Mouse (Mus musculus) yolk sac, embryonic 10.5 days (tissue): ENCODE measurements around the gene Rtkn2.

ENCODE experiments used
- DNase-seq: peaks from one replicate; pipeline ENCODE4 v3.0.0-alpha.2; 2017; ENCODE audit warnings: low spot score

The Rtkn2 gene

DNA sequence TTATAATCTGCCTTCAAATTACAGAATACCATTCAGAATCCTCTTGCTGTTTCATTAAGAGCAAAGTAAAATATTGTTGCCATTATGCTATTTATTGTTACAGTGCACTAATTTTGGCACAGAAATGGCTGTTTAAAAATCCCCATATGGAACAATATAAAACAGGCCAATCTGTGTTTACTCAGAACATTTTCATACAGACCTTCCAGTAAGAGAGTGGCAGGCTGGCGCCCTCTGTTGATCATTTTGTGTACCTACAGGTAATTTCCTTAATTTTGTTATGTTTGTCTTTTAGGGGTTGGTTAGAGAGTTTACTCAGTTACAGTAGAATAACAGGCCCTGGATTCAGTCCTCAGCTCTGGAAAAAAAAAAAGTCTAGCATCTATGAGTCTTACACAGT, 16.8 kb downstream of the Rtkn2 start:
- no peak for DNase-seq

DNA sequence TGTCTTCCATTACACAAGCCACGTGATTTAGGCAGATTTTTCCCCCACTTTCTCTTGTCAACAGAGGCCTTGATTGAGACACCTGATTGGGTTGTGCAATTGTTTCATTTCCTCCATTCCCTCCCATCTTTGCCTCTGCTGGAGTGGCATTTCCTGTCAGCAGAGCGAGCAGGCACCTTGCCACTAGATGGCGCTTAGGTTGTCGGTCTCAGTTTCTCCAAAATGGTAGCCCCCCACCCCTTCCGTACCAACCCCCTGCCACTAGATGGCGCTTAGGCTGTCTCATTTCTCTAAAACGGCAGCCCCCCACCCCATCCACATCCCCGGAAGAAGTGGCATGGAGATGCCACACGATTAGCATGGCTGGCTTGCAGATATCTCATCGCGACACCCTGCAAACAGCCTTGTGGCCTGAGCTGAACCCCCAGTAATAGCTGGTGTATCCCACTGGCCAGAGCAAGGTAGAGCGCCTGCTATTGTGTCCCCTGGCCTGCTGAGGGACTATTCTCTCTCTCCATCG, 18.8 kb downstream of the Rtkn2 start:
- peak; percentile 46 for DNase-seq

DNA sequence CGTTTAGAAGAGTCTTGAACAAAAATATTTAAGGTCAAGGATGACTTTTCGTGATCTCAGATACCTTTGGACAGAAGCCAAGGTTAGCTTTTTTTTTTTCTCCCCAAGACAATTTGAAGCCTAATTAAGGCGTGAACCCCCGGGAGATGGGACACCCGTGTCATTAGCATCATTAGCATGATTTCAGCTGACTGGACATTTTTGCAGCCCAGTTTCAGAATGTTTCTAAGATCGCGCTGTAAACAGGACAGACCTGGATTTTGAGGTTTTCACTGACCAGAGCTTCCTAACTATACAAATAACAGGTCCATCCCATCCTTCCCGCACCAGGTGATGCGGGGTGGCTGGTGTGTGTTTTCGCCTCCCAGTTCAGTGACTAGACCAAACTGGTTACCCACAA, 19.8 kb downstream of the Rtkn2 start:
- no peak for DNase-seq

DNA sequence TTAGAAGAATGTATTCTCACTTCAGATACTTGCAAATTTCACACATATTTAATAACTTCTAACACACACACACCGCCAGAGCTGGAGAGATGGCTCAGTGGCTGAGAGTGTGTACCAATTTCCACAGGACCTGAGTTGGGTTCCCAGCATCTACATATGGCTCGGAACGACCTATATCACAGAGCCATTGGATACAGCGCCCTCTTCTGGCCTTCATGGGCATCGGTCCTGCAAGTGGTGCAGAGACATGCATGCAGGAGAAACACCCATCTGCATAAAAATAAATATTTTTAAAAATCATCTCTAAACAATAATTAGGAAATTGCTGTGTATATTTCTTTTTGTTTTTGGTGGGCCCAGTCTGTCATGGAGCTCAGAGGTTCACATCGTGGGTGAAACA, 22.1 kb downstream of the Rtkn2 start:
- DNase-seq, result no peak

DNA sequence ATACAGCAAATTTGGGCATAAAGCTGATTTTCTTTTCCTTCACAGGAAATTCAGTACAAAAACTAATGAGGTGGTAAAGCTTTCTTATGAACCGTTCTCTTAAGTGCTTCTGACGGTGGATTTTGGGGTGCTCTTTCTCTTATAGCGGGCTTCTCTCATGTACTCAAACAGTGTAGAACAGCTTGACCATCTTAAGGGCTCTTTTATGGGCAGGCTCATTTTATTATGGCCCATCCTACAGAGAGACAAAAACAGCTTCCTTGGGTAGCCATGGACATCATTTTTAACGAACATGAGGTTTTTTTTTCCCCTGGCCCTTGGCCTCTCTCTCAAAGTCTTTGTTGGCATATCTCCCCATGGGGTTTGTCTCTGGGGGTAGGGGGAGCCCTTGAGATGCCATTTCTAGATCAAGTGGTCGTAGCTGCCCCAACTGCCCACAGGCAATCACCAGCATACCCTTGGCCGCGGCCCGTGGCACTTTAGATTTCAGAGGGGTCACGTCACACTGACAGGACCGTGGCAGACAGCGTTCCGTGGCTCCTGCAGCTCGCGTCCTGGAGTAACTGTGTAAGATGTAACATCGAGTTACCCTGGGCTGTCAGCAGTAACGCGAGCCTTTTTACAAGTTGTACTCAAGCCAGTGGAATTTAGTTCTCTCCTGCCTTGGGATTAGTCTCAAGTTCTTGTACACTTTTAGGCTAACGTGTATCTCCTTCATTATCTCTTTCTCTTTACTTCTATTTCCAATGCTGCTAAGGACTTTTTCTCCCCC, 24.5 kb downstream of the Rtkn2 start:
- no peak for DNase-seq

DNA sequence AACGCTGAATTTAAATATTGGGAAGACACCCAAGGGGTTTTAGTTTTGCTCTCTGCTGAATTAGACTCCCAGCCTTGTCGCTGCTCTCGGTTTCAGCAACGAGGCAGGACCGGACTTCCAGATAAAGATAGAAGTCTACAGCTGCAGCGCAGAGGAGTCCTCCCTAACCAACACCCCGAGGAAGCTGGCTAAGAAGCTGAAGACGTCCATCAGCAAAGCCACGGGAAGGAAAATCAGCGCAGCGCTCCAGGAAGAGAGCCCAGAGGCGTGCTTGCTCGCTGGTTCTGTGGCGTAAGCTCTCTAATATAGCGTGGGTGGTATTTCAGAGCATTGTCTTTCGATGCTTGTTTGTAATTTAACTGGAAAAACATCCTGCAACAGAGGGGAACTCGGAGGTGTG, 26.0 kb downstream of the Rtkn2 start:
- DNase-seq, result no peak

DNA sequence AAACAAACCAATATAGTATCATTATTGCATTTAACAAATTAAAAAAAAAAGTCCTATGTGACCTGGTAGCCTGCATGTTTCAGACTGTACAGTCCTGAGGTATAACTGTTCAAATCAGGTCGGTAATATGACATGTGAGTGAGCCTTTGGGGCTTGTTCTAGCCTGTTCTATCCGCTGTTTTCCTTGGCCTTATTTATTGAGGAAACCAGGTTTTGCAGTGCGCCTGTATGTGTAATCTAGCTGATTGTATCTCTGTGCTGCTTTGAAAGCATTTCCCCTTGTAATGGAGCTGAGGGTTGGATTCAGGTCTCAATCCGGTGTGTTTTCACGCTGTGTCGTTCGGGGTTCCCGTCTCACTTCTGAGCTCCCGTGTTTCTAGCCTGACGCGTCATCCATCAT, 27.1 kb downstream of the Rtkn2 start:
- DNase-seq, result no peak

DNA sequence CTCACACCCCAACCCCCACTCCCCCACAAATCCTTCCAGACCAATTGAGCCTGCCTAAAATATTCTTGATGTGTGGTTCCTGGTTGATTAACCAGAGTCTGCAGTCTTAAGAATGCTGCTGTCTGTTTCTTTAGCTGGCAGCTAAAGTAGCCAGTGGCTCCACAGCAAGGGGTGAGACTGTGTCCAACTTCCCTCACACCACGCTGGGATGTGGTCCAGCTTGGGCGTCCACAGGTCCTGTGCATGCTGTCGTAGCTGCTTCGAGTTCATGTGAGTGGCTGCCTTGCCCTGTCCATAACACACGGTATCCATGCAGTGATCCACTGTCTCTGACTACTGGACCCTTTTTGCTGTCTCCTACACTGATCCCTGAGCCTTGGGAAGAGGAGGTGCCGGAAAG, 27.7 kb downstream of the Rtkn2 start:
- DNase-seq, result no peak

DNA sequence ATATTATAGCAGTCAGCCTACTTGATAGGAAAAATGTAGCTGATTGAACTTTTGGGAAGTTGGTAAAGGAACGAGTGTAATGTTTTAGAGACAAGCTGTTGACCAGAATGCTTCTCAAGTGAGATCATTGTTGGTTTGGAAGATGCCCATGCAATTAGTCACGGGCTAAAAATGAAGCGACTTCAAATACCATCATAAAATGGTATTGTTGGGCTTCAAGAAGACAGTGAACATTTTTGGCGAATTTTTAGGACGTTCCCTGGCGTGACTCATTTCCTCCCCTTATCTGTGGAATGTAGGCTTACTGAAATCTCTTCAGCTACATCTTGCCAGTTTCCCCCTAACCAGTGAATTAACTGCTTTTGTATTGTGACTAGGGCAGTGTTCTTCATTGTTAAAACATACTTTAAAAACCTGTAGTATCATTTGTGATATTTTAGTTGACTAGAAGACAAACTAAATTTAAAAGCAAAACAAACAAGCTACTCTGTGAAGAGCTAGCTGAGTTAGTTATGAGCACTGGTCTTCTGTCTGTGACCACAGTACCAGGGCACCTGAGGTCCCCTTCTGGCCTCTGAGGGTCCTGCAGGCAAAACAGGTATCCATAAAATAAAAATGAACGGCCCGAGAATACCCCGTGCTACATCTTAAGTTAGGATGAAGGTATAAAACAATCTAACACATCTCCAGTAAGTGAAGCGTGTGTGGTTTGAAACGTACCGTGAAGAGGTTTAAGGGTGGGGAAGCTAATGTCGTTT, 29.0 kb downstream of the Rtkn2 start:
- no peak for DNase-seq

DNA sequence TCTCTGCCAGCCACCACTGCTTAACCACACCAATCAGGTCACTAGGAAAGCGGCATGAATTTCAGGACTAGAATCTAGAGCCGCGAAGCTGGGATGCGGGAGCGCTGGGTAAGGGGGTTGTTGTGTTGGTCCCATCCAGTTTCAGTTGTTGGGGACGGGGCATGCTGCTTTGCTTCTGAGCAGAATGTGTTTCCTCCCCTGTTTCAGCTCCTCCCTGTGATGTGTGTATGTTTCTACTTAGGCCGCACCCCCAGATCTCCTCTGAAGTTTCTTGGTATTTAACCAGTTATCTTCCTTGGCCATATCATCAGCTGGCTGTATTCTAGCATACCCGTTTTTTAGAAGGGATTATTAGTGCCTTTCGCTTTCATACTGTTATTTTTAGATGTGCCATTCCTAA, 29.9 kb downstream of the Rtkn2 start:
- no peak for DNase-seq

DNA sequence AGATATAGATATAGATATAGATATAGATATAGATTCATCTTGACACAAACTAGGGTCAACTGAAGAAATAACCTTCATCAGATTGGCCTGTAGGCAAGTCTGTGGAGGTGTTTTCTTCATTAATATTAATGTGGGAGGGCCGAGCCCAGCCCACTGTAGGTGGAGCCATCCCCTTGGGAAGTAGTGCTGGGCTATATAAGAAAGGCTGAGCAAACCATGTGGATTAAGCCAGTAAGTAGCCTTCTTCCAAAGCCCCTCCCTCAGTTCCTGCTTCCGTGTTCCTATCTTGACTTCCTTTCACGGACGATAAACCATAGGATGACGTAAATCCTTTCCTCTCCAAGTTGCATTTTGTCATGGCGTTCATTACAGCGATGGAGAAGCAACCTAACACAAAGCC, 30.5 kb downstream of the Rtkn2 start:
- no peak for DNase-seq

DNA sequence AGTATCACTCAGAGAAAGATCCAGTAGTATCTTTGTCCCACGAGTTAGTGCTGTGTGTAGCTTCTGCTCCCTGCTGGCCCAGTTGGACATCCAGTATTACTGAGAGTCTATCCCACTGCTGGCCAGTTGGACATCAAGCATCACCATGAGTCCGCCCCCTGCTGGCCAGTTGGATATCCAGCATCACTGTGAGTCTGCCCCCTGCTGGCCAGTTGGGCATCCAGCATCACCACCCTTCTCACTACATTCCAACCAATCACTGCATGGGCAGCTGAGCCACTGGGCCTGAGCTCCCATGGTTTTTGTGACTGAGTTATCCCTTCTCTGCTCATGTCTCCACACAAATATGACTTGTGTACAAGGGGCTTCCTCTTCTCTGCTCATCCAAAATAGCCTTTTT, 33.8 kb downstream of the Rtkn2 start:
- no peak for DNase-seq

DNA sequence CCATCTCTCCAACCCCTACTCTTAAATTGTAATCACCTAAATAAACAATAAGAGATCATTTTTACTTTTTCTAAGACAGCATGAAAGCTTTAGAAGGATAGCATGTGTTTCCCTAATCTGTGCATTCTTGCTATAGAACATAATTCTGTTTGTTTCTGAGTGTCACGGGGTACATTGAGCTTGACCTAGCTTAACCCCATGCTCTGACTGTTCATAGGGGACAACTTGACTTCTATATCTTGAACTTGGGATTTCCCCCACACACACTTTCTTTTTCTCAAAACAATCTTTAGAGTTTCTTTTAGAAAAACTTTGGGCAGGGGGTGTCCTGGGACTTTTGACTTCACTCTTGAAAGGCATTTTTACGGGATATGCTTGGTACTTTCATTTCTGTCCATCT, 41.4 kb downstream of the Rtkn2 start:
- no peak for DNase-seq

DNA sequence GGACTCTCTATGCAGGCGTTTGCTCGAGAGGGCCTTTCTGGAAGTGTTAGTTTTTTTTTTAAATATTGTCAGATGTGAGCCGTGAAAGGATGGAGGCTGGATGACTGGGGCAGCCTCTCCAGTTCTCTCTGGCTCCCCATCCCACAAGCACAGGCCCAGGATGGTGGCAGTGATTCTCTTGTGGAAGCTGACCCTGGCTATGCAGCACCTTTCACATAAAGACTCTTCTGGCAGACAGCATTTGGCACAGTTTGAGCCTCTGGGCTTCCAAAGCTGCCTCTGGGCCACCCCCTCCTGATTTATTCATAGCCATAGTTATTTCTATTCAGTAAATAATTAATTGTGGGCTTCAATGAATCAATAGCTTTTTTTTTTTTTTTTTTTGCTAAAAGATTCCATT, 46.3 kb downstream of the Rtkn2 start:
- no peak for DNase-seq

DNA sequence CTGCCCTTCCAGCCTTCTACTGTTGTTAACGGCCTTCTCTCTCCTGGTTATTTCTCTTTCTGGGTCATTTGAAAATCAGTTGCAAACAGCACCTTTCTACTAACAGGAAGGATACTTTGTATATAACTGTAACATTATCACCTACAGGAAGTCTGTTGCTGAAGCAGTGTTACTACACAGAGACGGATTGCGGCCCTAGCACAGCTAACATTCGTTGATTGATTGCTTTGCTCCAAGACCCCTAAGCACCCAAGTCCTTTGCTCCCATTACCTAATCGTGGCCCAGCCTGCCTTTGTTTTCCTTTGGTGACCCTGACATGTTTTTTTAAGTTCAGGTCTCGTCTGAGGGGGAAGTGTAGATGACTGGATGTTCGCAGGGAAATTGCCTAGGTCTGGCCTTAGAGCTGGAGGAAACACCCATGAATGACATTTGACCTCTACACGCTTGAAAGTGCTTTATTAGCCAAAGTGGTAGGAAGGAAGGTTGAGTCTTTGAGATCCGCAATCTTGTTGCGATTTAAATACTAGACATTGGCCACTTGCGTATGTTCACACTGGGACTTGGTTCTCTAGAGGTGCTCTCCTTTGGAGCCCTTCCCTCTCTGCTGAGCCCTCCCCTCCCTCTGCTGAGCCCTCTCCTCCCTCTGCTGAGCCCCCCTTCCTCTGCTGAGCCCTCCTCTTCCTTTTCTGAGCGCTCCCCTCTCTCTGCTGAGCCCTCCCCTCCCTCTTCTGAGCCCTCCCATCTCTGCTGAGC, 49.1 kb downstream of the Rtkn2 start:
- peak; percentile 23 for DNase-seq

DNA sequence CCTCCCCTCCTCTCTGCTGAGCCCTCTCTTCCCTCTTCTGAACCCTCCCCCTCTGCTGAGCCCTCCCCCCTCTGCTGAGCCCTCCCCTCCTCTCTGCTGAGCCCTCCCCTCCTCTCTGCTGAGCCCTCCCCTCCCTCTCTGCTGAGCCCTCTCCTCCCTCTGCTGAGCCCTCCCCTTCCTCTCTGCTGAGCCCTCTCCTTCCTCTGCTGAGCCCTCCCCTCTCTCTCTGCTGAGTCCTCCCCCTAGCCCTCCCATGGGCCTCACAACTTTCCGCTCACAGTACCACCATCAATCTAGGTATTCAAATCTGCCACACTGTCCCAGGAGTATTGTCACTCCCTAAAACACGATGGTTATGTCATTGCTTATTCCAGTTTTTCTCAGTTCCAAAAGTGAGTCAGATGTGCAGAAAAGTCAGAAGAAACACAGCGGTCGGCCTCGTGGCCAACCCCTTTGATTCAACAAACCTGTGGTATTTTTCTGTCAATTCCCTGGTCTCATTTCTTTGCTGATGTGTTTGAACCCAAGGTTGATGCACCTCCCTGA, 49.8 kb downstream of the Rtkn2 start:
- DNase-seq, result no peak

DNA sequence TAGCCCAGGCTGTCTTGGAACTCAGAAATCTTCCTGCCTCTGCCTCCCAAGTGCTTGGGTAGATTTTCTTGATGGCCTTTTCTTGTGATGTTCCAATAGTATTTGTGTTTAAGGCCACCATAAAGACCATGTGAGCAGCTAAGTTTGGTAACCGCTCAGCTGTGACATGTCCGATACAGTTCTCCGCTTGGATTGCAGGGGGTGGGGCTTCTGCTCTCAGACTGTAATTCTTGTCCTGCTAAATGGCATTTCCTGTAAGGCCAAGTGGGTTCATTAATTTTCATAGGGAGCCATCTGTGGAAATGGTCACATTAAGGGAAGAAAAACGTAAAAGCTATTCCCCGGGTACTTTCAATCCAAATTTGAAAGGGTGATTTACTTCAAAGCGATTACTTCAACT, 50.7 kb downstream of the Rtkn2 start:
- no peak for DNase-seq

DNA sequence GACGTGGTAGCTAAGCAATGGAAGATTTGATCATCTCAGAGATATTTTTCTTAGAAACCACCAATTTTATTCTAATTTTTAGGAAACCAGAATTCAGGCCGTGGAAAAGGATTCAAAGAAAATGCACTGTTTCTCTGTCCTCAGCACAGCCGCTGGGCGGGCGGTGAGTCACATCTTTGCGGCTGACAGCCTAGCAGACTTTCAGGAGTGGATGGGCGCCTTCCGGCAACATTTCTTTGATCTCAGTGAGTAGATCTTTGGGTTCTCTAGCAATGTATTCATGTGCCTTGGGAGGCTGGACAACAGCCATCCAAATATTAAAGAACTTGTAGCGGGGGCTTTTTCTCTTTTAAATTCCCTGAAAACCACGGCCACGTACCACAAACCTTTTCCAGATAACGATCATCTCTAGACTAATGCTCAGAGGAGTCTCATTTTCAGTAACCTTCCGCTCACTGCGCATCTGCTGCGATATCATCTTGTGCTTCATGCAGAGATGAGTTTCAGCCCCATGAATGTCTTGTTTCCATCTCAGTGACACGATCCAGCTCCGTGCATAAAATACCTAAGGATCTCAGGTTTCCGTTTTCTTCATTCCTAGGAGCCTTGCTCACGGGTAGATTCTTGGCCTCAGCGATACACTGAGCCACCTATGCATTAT, 56.5 kb downstream of the Rtkn2 start:
- DNase-seq, result no peak

DNA sequence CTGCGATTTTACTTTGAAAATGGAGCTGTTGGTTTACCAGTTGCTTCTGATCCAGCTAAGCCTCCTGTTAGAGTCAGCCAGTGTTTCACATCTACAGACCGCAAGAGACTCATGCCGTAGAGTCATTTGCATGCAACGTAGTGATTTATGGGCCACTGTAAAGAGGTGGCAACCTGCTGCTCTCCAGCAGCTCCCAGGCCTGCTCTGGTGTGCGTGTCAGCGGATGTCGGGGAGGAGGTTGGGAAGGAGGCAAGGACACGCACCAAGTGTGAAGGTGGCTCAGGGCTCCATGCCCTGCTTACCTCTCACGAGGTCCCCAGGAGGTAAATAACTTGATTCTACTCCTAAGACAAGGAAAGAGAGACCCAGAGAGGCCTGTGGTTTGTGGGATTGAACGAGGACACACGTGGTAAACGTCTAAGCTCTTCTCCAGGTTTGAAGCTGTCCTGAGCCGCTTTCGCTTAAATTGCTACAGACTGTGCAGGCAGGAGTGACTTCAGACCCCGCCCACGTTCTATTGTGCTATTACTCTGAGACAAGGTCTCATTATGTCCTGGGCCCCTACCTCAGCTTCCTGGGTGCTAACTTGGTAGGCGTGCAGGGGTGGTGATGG, 57.1 kb downstream of the Rtkn2 start:
- no peak for DNase-seq

DNA sequence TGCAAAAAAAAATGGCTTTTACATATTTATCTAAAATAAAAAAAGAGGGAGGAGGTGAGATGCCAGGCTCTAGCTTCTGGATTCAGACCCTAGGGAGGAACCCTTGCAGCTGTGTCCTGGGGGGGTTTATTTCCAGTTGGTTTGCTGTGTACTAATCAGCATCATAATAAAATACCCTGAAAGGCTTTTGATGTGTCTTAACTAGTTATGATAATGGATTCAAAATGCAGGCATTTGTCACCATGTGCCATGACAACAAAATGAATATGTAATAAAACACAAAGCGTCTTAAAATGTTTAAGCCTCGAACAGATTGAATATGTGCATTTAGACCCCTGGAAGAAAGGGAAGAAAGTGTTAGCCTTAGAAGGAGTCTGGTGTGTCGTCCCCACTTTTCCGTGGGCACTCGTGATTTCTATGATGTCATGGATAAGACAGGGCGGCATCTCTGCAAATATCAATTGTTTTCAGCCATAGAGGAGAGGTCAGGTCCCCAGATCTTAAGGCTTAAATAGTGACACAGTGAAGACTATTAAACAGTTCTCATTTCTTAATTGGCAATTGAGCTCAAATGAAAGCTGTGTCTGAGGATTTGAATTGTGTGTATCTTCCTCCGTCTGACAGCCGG, 59.7 kb downstream of the Rtkn2 start:
- DNase-seq, result no peak

DNA sequence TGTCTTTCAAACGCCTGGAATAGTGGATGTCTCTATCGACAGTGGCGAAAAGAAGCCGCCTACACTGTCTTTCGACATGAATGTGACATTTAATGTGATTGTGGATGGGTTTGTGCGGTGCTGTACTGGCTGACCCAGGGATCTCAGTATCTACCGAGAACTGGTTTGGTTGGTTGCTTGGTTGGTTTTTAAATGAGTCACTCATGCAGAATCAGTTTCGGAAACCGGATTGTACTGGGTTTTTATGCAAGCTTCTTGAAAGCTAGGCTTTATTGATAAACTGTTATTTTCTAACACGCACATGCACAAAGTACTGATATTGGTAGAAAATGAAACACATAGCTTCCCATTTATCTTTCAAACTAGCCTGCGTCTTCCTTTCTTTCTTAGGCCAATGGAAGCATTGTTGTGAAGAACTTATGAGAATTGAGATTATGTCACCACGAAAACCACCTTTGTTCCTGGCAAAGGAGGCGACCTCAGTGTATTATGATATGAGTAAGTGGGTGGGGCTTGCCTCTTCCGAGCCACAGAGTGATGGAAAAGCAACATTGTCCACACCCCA, 60.4 kb downstream of the Rtkn2 start:
- no peak for DNase-seq
